ENCODE assay signal across 9 mouse cellular contexts in genomic region chr4:120405806-120406638, GRCm38 (mm10). TPM values are rescaled to one million over a fixed set of nuclear protein-coding genes. Genes with fewer than 3 reads are reported as not detected.
DNase-seq lines count a peak whose midpoint lies in the region; ATAC-seq and TF ChIP-seq lines count a peak whose summit lies in the region.
"Had no signal": no experiment of that assay in that cellular context is flagged by ENCODE, and none has a peak within 500 bp of the region (broad histone marks: within the 10 kb centered on the region; RNA-seq: fewer than 3 reads in every experiment).

No protein-coding gene starts in this region.

- 8% methylated on average over 25 of the region's 25 CpGs for WGBS in cerebellum, adult 2 months
- WGBS in embryonic facial prominence, embryonic 12.5 days: 3% methylated on average over 25 of the region's 25 CpGs
- WGBS in hindbrain, embryonic 16.5 days: 5% methylated on average over 24 of the region's 25 CpGs
- WGBS in midbrain, embryonic 11.5 days: 5% methylated on average over 25 of the region's 25 CpGs

- ATAC-seq in embryonic facial prominence, embryonic 12.5 days (ENCODE audit: insufficient number of reproducible peaks, insufficient read depth, low FRiP score, low TSS enrichment): no peak
- ATAC-seq in hindbrain, embryonic 16.5 days: no peak
- no peak for ATAC-seq in midbrain, embryonic 11.5 days (ENCODE audit: low FRiP score)

- no peaks in the 10 kb centered on the region; the same call in 1 of the 2 replicates for H3K27me3 ChIP-seq in cerebellum, adult 2 months (ENCODE audit: control insufficient read depth, insufficient read depth, low read length)
- no peaks in the 10 kb centered on the region for H3K27me3 ChIP-seq in embryonic facial prominence, embryonic 12.5 days
- H3K27me3 ChIP-seq in hindbrain, embryonic 16.5 days (replicated peaks; ENCODE audit: control insufficient read depth, insufficient read depth, low read length): no peaks in the 10 kb centered on the region; the same call in 1 of the 2 replicates
- H3K27me3 ChIP-seq in midbrain, embryonic 11.5 days (ENCODE audit: control insufficient read depth, insufficient read depth, low read length): no peaks in the 10 kb centered on the region

- no peak overlapping the region for H3K27ac ChIP-seq in cerebellum, adult 2 months (ENCODE audit: insufficient read depth, low read length)
- H3K27ac ChIP-seq in embryonic facial prominence, embryonic 12.5 days: peak overlapping the region; percentile 92
- peak overlapping the region; percentile 96 for H3K27ac ChIP-seq in hindbrain, embryonic 16.5 days (ENCODE audit: low read depth, low read length)
- peak overlapping the region; percentile 82 for H3K27ac ChIP-seq in midbrain, embryonic 11.5 days (ENCODE audit: low read depth, low read length)

- TF ChIP-seq POLR2A in cerebellum, adult 2 months (IDR thresholded peaks at IDR 0.05; ENCODE audit: borderline replicate concordance, insufficient read depth, low read length): no peak

- H3K9me3 ChIP-seq in embryonic facial prominence, embryonic 12.5 days: no peaks in the 10 kb centered on the region
- no peaks in the 10 kb centered on the region for H3K9me3 ChIP-seq in hindbrain, embryonic 16.5 days (ENCODE audit: control insufficient read depth, low read length)
- no peaks in the 10 kb centered on the region for H3K9me3 ChIP-seq in midbrain, embryonic 11.5 days (ENCODE audit: control insufficient read depth, low read length)

- peak overlapping the region; percentile 88 for H3K4me3 ChIP-seq in cerebellum, adult 2 months (replicated peaks; ENCODE audit: insufficient read depth, low read depth, low read length)
- peak overlapping the region; percentile 96 for H3K4me3 ChIP-seq in embryonic facial prominence, embryonic 12.5 days
- H3K4me3 ChIP-seq in hindbrain, embryonic 16.5 days (ENCODE audit: low read length): peak overlapping the region; percentile 97
- H3K4me3 ChIP-seq in midbrain, embryonic 11.5 days (ENCODE audit: low read depth, low read length): peak overlapping the region; percentile 93

- TF ChIP-seq CTCF in cerebellum, adult 2 months (IDR thresholded peaks at IDR 0.05; ENCODE audit: borderline replicate concordance, insufficient read depth, low read depth, low read length): no peak

- no peaks in the 10 kb centered on the region for H3K36me3 ChIP-seq in embryonic facial prominence, embryonic 12.5 days
- no peaks in the 10 kb centered on the region for H3K36me3 ChIP-seq in hindbrain, embryonic 16.5 days (ENCODE audit: control insufficient read depth, insufficient read depth, low read length)
- no peaks in the 10 kb centered on the region for H3K36me3 ChIP-seq in midbrain, embryonic 11.5 days (ENCODE audit: control insufficient read depth, insufficient read depth, low read length)
- H3K36me3 ChIP-seq: G1E had no signal

- peak overlapping the region; percentile 71 for H3K4me2 ChIP-seq in embryonic facial prominence, embryonic 12.5 days (replicated peaks)
- H3K4me2 ChIP-seq in hindbrain, embryonic 16.5 days (ENCODE audit: low read length): peak overlapping the region; percentile 72
- peak overlapping the region; percentile 68 for H3K4me2 ChIP-seq in midbrain, embryonic 11.5 days

- peak overlapping the region; percentile 97 for H3K9ac ChIP-seq in embryonic facial prominence, embryonic 12.5 days
- H3K9ac ChIP-seq in hindbrain, embryonic 16.5 days (ENCODE audit: low read depth, low read length): peak overlapping the region; percentile 99
- H3K9ac ChIP-seq in midbrain, embryonic 11.5 days (ENCODE audit: low read length): peak overlapping the region; percentile 98

- no peaks in the 10 kb centered on the region for H3K4me1 ChIP-seq in cerebellum, adult 2 months (ENCODE audit: control insufficient read depth, insufficient read depth, low read length)
- 0 out of 2 replicates have a peak, but pooled peaks cover 12% of the 10 kb centered on the region for H3K4me1 ChIP-seq in embryonic facial prominence, embryonic 12.5 days
- peaks cover 17% of the 10 kb centered on the region for H3K4me1 ChIP-seq in hindbrain, embryonic 16.5 days (ENCODE audit: control insufficient read depth, insufficient read depth, low read depth, low read length)
- peaks cover 10% of the 10 kb centered on the region for H3K4me1 ChIP-seq in midbrain, embryonic 11.5 days (ENCODE audit: control insufficient read depth, insufficient read depth, low read length)

- DNase-seq in cerebellum, adult 2 months: peak in 1 of 2 experiments; percentile 17
- DNase-seq in cerebellum, adult 11-12 months: no peak
- DNase-seq in A20 (ENCODE audit: low read depth, low spot score): peak; percentile 82
- DNase-seq in midbrain, embryonic 11.5 days (ENCODE audit: low spot score, missing footprints): peak; percentile 86
- DNase-seq in right cerebral cortex, adult 18-20 months: no peak
- DNase-seq in right cerebral cortex, postnatal 25 days: no peak

RNA-seq across cellular contexts. Expression of gene Scmh1, which starts 0.9 kb away (rescaled TPM):
- 80.1 and 84.8 TPM in 2 replicates for polyA plus RNA-seq in cerebellum, adult 2 months (2012; rRNA removed)
- polyA plus RNA-seq in embryonic facial prominence, embryonic 12.5 days (2016; fragmentation: Nextera tagmentation; extraction: Ambion mirVana): 45.2 and 46.3 TPM in 2 replicates
- 74.5 and 90.0 TPM in 2 replicates for polyA plus RNA-seq in hindbrain, embryonic 16.5 days (2015; fragmentation: Nextera tagmentation; extraction: Ambion mirVana)
- 41.1 and 44.8 TPM in 2 replicates for polyA plus RNA-seq in midbrain, embryonic 11.5 days (2014; fragmentation: Nextera tagmentation; extraction: Ambion mirVana)
- polyA plus RNA-seq: G1E had no signal

Comparison
In these comparisons a context has a peak if more than half of its experiments do, and no peak if none do; other contexts are left out.
1. DNase-seq: peak in A20 (single experiment) and midbrain, embryonic 11.5 days (single experiment); none in cerebellum, adult 11-12 months (single experiment), right cerebral cortex, adult 18-20 months (single experiment) and right cerebral cortex, postnatal 25 days (single experiment).
2. Peak in every context shown above with its lines, with median percentiles within 50 percentile points of each other: H3K4me3 ChIP-seq, H3K4me2 ChIP-seq and H3K9ac ChIP-seq.